Mouse (Mus musculus) limb, embryonic 13.5 days (tissue): Measurements from ENCODE around the gene Prcd. TPM values are rescaled to one million over a fixed set of nuclear protein-coding genes. Genes with fewer than 3 reads are reported as not detected.

Experiments used
- ATAC-seq: fragments of 200-750 bp; cut with Nextera tagmentation; 2 replicates; pipeline ENCODE4 v1.8.0; 2017; ENCODE audit warnings: low read depth, moderate number of reproducible peaks, moderate TSS enrichment; ENCODE audit not compliant: low FRiP score
- H3K27ac ChIP-seq: fragments of 300-500 bp; sonication (generic); 2 replicates; pipeline ENCODE4 v1.5.1; 2015; ENCODE audit warnings: inconsistent platforms, mild to moderate bottlenecking, moderate library complexity
- H3K27me3 ChIP-seq: fragments of 300-500 bp; sonication (generic); 2 replicates; pipeline ENCODE4 v1.6.1; 2015; ENCODE audit warnings: mild to moderate bottlenecking, inconsistent platforms
- H3K36me3 ChIP-seq: fragments of 300-500 bp; sonication (generic); 2 replicates; pipeline ENCODE4 v1.6.1; 2015; ENCODE audit warnings: inconsistent platforms, mild to moderate bottlenecking, moderate library complexity
- H3K4me1 ChIP-seq: fragments of 300-500 bp; sonication (generic); 2 replicates; pipeline ENCODE4 v1.6.1; 2015; ENCODE audit warnings: inconsistent platforms
- H3K4me2 ChIP-seq: fragments of 300-500 bp; sonication (generic); replicated peaks from 2 replicates; pipeline ENCODE4 v1.6.1; 2015; ENCODE audit warnings: inconsistent platforms, mild to moderate bottlenecking, moderate library complexity
- H3K4me3 ChIP-seq: fragments of 300-500 bp; sonication (generic); 2 replicates; pipeline ENCODE4 v1.5.1; 2015; ENCODE audit warnings: moderate library complexity, mild to moderate bottlenecking, inconsistent platforms
- H3K9ac ChIP-seq: fragments of 300-500 bp; sonication (generic); 2 replicates; pipeline ENCODE4 v1.6.1; 2015; ENCODE audit warnings: mild to moderate bottlenecking, inconsistent platforms
- H3K9me3 ChIP-seq: fragments of 300-500 bp; sonication (generic); 2 replicates; pipeline ENCODE4 v1.6.1; 2016; ENCODE audit warnings: inconsistent platforms
- WGBS: fragments of 180-500 bp; shearing (Covaris S2); methylation state at CpG from one replicate; pipeline ENCODE4 v1.1.7; 2015; 5-methylcytosine and 5-hydroxymethylcytosine counted together
- polyA plus RNA-seq: library from polyadenylated mRNA; unstranded; fragments of >200 nt; fragmentation: Nextera tagmentation; extraction: Ambion mirVana; gene quantifications from 2 replicates; pipeline ENCODE4 v1.2.1, GENCODE M21; 2015

Prcd gene
- polyA plus RNA-seq, 1 experiment from 2014 or later: 0.83 TPM

DNA sequence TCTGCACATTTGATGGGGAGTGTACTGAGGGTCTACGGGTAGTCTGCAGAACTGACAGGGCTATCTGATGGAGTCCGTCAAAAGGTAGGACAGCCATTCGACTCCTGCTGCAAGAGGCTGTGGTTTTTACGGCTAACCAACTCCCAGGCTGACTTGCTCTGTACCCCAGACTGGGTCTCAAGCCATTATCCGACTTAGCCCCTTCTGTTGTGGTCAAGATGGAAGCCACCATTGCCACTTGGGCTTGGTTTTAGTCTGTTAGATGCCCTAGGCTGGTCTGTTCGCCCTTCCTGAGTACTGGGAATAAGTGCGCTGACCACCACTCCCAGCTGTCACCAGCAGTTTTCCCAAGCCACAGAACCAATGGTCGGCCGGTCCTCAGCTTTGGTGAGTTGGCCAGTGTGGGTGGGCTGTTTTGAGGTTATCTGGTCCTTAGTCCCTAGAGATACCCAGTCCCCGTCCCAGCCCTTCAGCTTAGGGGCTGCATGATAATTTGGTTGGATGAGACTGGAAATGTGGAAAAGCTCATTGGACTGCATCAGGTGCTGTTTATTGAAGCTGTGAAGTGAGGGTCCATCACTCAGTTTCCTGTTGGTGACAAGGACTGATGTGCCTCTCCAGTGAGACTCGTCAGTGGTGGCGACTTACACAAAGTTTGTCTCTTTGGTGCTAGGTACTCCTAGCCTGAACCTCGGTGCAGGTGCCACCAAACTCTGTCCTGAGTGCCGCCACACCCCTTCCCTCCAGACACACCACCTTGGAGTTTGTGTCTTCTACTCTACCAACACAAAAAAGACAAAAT, 23.0 kb downstream of the Prcd start:
- WGBS: 87% methylated on average over 14 of the region's 14 CpGs
- no peak for ATAC-seq
- H3K9ac ChIP-seq: no peak overlapping the region
- H3K36me3 ChIP-seq: peaks cover 80% of the 10 kb centered on the region
- H3K9me3 ChIP-seq: no peaks in the 10 kb centered on the region
- H3K4me1 ChIP-seq: peaks cover 22% of the 10 kb centered on the region
- no peak overlapping the region for H3K4me2 ChIP-seq
- no peak overlapping the region for H3K4me3 ChIP-seq
- H3K27ac ChIP-seq: no peak overlapping the region
- no peaks in the 10 kb centered on the region for H3K27me3 ChIP-seq

GRCm38 (mm10) chr11:116677711-116678441, 24.5 kb downstream of the Prcd start:
- ATAC-seq: no peak

DNA sequence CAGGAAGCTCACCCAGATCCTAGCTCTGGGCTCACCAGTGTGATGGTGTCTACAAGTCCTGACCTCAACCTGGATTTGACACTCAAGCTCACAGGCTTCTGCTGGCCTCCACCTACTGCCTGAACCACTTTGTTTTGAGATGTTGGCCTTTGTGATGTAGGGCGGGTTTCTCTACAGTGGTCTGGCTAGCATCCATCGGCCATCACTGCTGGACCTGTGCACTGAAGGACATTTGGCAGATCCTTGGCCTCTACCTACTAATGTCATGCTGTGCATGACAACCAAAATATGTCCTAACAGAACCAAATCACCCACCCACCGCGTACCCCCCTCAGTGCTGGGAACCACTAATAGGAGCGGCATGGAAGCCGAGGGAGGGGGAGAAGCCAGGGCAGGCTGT, 25.8 kb downstream of the Prcd start:
- whole genome bisulfite sequencing: 96% methylated on average over 6 of the region's 6 CpGs
- Histone ChIP-seq H3K4me1 (peaks cover 3% of the 10 kb centered on the region; the same call in 1 of the 2 replicates), H3K9me3 (no peaks in the 10 kb centered on the region), H3K4me2 (no peak overlapping the region), H3K27ac (no peak overlapping the region), H3K4me3 (no peak overlapping the region), H3K27me3 (no peaks in the 10 kb centered on the region), H3K36me3 (peaks cover 86% of the 10 kb centered on the region), H3K9ac (no peak overlapping the region)
- ATAC-seq: no peak

More at GRCm38 (mm10) chr11:116677711-116678441, 24.5 kb downstream of the Prcd start:
- 79% methylated on average over 8 of the region's 8 CpGs for WGBS
- no peak overlapping the region for H3K4me3 ChIP-seq
- no peak overlapping the region for H3K9ac ChIP-seq
- no peaks in the 10 kb centered on the region for H3K27me3 ChIP-seq
- H3K27ac ChIP-seq: no peak overlapping the region
- peaks cover 91% of the 10 kb centered on the region for H3K36me3 ChIP-seq
- no peaks in the 10 kb centered on the region for H3K9me3 ChIP-seq
- no peak overlapping the region for H3K4me2 ChIP-seq
- H3K4me1 ChIP-seq: peaks cover 15% of the 10 kb centered on the region

DNA sequence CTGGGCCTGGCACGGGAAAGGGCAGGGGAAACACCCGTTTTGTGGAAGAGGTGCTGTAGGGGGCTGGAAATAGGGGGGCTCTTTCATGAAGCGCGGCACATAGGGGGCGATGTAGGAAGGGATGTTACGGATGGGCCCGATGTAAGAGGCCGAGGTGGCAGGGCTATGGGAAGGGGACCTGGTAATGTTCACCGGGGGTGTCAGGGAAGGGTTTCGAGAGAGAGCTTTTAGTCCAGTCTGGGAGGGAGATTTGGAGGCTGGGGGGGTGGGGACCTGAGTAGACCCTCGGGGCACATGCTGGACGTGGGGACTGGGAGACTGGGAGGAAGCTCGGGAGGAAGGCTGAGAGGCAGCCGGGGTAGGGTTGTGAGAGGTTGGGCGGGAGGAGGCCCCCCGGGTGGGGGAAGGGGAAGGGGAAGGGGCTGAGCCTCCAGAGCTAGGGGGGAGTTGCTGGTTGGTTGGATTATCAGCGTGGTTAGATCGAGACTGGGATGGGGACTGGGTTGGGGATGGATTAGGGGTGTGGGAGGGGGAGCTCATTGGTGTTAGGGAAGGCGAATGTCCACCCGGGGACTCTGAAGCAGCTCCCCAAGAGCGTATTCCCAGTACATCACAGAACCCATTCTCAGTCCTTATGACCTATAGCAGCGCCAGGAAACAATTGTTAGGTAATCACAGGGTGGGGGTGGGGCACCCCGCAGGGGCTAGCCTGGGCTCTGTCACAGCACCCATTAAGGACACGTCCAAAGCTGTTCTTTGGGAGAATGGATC, 27.2 kb downstream of the Prcd start:
- Histone ChIP-seq H3K36me3 (peaks cover 86% of the 10 kb centered on the region), H3K9me3 (no peaks in the 10 kb centered on the region), H3K27ac (no peak overlapping the region), H3K4me2 (no peak overlapping the region), H3K4me1 (no peaks in the 10 kb centered on the region), H3K27me3 (no peaks in the 10 kb centered on the region), H3K9ac (no peak overlapping the region), H3K4me3 (no peak overlapping the region)
- WGBS: 72% methylated on average over 24 of the region's 24 CpGs
- ATAC-seq: no peak

GRCm38 (mm10) chr11:116681147-116681546, 27.8 kb downstream of the Prcd start:
- H3K9ac ChIP-seq: no peak overlapping the region
- no peaks in the 10 kb centered on the region for H3K4me1 ChIP-seq
- H3K27me3 ChIP-seq: no peaks in the 10 kb centered on the region
- H3K9me3 ChIP-seq: no peaks in the 10 kb centered on the region
- H3K27ac ChIP-seq: no peak overlapping the region
- H3K4me3 ChIP-seq: no peak overlapping the region
- peaks cover 86% of the 10 kb centered on the region for H3K36me3 ChIP-seq
- H3K4me2 ChIP-seq: no peak overlapping the region
- 71% methylated on average over 4 of the region's 4 CpGs for WGBS
- ATAC-seq: no peak

DNA sequence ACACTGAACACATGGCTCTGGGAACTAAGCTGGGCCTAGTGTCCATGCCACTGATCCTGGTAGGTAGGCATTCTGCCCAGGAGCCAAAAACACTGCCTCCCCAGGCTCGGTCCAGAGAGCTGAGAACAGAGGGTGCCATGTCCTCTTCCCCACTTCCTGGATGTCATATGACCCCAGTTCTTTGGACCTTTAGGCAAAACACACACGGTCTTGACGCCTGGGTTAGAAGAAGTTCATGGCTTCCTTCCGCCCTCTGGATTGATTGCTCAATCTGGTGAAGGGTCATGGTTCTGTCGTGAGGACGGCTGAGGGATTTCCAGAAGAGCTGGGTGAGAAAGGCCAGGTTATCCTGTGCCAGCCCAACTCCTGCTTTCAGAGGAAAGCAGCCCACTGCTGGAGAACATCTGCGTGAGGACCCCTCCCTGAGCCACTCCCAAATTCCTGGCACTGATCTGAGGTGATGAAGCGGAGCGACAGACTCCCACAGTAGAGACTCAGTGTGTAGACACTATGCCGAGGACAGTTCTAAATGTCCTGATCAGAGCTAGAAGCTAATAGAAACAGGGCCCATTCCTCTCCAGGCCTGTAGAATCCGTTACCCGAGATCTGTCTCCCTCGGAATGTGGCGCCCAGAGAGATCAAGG, 29.3 kb downstream of the Prcd start:
- 72% methylated on average over 14 of the region's 14 CpGs for whole genome bisulfite sequencing
- ATAC-seq: no peak
- Histone ChIP-seq H3K9ac (no peak overlapping the region), H3K27me3 (no peaks in the 10 kb centered on the region), H3K4me3 (no peak overlapping the region), H3K9me3 (no peaks in the 10 kb centered on the region), H3K27ac (no peak overlapping the region), H3K4me2 (no peak overlapping the region), H3K4me1 (no peaks in the 10 kb centered on the region), H3K36me3 (peaks cover 74% of the 10 kb centered on the region)

DNA sequence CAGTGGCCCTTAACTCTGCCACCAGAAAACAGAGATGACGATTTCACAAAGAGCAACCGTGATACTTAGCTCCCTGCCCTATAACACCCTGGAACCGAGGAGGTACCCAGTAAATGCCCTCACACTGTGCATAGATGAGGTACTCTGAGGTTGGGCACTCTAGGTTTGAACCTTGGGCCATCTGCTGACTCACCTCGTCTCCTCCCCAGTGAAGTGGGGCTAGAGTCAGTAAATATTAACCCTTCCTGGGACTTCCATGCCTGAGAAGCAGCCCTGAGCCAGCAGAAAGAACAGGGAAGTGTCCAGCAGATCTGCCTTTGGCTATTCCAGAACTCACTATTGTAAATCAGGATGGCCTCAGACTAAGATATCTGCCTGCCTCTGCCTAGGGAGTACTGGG, 30.4 kb downstream of the Prcd start:
- Histone ChIP-seq H3K9ac (no peak overlapping the region), H3K4me1 (no peaks in the 10 kb centered on the region), H3K27me3 (no peaks in the 10 kb centered on the region), H3K36me3 (peaks cover 64% of the 10 kb centered on the region), H3K4me3 (no peak overlapping the region), H3K4me2 (no peak overlapping the region), H3K9me3 (no peaks in the 10 kb centered on the region), H3K27ac (no peak overlapping the region)
- 80% methylated on average over 4 of the region's 4 CpGs for WGBS
- no peak for ATAC-seq

- WGBS: 83% methylated on average over 9 of the region's 9 CpGs
- H3K4me1 ChIP-seq: no peaks in the 10 kb centered on the region; the same call in 1 of the 2 replicates
- H3K27ac ChIP-seq: no peak overlapping the region
- peaks cover 49% of the 10 kb centered on the region for H3K36me3 ChIP-seq
- H3K9me3 ChIP-seq: no peaks in the 10 kb centered on the region
- ATAC-seq: no peak
- no peak overlapping the region for H3K4me2 ChIP-seq
- no peaks in the 10 kb centered on the region for H3K27me3 ChIP-seq
- H3K9ac ChIP-seq: no peak overlapping the region
- H3K4me3 ChIP-seq: no peak overlapping the region
Measured at GRCm38 (mm10) chr11:116685729-116686128, 32.4 kb downstream of the Prcd start.

DNA sequence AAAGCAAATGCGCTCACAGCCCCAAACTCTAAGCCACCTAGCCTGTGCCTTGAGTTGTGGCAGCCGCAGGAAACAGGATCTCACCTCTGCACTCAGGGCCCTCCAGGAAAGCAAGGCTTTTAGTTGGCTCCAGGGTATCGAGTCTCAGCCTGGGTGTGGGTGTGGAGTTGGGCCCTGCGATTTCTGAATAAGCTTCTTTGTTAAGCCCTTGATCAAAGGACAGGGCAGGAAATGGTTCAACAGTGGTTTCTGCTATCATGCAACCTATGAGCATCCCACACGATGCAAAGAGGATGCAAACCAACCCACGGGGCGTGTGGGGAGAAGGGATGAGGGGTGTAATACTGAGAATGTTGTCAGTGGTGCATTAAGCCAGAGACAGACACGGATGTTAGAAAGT, 34.6 kb downstream of the Prcd start:
- Histone ChIP-seq H3K9ac (no peak overlapping the region), H3K4me2 (no peak overlapping the region), H3K4me3 (no peak overlapping the region), H3K9me3 (no peaks in the 10 kb centered on the region), H3K27me3 (no peaks in the 10 kb centered on the region), H3K36me3 (peaks cover 30% of the 10 kb centered on the region), H3K4me1 (peaks cover 6% of the 10 kb centered on the region; the same call in 1 of the 2 replicates), H3K27ac (no peak overlapping the region)
- 74% methylated on average over 8 of the region's 8 CpGs for WGBS
- no peak for ATAC-seq

DNA sequence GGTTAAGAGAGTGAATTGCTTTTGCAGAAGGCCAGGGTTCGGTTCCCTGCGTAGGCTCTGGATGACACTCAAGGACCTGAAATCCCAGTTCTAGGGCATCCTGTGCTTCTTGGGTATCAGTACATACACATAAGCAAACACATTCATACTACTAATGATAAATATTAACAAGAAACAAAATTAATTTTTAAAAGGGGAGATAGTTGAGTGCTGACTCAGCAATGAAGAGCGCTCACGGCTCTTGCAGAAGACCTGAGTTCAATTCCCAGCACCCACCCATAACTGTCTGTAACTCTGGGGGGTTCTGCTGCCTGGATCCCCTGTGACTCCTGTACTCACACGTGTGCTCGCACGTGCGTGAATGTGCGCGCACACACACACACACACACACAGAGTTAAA, 36.3 kb downstream of the Prcd start:
- 96% methylated on average over 10 of the region's 10 CpGs for WGBS
- H3K27me3 ChIP-seq: peaks cover 13% of the 10 kb centered on the region
- no peak overlapping the region for H3K4me2 ChIP-seq
- H3K4me3 ChIP-seq: no peak overlapping the region
- no peaks in the 10 kb centered on the region for H3K9me3 ChIP-seq
- H3K36me3 ChIP-seq: peaks cover 17% of the 10 kb centered on the region
- ATAC-seq: no peak
- no peak overlapping the region for H3K27ac ChIP-seq
- H3K4me1 ChIP-seq: peaks cover 17% of the 10 kb centered on the region
- H3K9ac ChIP-seq: no peak overlapping the region

DNA sequence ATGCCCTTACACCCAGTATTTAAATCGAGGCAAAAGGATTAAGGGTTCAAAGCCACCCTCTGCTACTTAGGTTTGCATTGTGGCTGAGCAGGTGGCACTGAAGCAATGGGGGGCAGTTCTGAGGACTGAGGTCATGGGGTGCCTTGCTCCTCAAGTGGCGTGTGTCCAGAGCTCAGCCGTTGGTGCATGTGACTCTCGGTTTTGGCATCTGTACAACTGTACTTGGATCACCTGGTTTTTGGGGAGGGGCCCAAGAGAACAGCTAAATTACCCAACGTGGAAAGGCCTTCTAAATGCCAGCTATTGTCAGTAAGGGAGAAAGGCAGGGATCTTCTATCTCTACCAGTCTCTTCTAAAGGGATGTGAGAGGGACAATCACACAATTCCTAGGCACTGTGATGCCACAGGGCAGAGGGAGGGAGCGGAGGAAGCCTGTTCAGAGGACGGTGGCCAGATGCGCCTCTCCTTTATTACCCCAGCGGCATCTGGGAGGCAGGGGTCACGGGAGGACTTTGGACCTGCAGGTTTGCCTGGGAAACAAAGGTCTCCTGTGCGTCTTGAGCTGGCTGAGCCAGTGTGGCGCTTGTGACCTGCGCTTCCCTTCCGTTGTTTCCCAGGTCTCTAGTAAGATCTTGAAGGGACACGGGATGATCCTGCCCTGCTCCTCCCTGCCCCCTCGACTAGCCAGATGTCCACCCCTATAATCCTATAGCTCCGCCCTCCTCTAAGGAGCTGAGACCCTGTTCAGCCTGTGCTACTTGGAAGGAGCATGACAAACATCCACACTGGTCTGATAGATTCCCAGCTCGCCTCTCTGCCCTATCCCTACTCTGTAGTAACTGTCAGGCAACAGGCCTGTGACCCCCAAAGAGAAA, 37.6 kb downstream of the Prcd start:
- Histone ChIP-seq H3K9ac (no peak overlapping the region; the same call in 1 of the 2 replicates), H3K4me1 (peaks cover 22% of the 10 kb centered on the region), H3K27me3 (peaks cover 26% of the 10 kb centered on the region), H3K4me2 (no peak overlapping the region), H3K27ac (no peak overlapping the region), H3K36me3 (peaks cover 5% of the 10 kb centered on the region; the same call in 1 of the 2 replicates), H3K4me3 (no peak overlapping the region), H3K9me3 (no peaks in the 10 kb centered on the region)
- ATAC-seq: no peak
- 47% methylated on average over 18 of the region's 18 CpGs for WGBS
